Mouse (Mus musculus): ENCODE measurements around the gene Stkld1.
A peak's percentile ranks its signal among the peaks of the same experiment; 100 is the strongest.

Stkld1 gene

DNA sequence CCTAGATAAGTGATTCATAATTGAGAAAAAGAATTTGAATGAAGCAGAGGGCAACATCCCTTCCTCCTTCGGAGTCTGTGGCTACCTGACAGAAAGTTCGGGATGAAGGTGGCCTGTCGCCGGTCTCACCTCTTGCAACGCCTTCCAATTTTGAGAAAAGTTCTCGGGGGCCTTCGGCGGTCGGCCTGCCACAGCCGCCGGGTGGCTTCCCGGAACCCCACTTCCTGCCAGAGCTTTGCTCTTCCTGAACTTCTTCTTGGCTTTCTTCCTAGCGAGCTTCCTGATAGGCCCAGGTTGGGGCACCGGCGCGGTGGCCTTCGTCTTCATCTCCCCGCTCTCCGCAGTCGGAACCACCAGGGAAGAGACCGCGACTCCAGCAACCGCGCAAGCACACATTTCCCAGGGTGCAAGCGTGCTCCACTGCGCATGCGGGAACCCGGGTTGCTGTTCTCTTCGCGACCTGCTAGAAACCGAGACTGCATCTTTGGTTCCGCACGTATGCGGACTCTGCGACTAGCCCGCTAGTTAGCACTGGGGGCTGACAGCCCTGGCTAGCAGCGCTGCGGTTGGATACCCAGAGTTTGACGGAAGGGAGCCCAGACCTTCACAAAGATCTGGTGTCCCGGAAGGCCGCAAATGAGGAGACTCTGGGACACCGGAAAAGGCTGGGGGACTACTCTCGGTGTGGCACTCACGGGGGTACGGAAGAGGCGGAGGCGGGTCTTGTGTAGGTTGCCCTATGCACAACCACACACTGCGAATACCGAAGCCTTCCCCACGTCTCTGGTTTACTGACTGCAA, 30.3 kb downstream of the Stkld1 start, which contains the start of gene Rexo4:
Gene Rexo4 (minus strand): TSS at position 464 of the 801 bp plus-strand sequence.
- peak; percentile 89 to 93 for DNase-seq (ENCODE audit: low spot score in 2 of 2)

DNA sequence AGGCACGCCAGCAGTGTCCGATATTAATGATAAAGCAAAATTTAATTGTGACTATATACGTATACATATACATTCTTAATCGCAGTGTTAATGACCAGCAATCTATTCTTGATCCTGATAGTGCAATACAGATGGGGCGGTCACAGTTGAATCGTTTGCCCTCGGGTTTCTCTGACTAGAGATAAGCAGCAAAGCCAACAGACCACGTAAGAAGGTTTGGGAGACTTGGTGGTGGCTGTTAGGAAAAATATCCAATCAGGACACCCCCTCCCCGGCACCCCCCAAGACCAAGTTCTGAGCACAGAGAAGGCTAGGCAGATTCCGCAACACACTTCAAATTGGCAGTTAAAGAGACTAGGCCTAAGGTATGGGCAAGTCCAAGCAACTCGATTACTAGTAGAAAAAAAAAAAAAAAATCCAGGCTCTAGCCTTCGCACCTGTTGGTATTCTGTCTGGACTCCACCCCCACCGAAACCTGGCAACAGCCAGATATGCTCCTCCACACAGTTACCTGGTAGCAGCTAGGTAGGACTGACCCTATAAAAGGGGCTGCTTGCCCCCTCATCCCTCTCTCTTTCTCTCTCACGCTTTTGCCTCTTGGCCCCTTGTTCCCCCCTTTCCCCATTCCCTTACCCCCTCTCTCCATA, 31.0 kb downstream of the Stkld1 start:
- no peak for DNase-seq (ENCODE audit: low spot score in 2 of 2)

DNA sequence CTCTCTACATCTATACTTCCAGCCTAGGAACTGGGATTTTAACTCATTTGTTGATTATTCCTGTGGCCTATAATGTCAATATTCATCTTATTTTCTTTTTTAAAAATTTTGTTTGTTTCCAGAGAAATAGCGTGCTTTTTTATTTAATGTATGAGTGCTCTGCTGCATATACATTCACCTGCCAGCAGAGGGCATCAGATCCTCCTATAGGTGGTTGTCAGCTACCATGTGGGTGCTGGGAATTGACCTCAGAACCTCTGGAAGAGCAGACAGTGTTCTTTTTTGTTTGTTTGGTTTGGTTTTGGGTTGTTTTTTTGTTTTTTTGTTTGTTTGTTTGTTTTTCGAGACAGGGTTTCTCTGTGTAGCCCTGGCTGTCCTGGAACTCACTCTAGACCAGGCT, 33.4 kb downstream of the Stkld1 start:
- DNase-seq (ENCODE audit: low spot score in 2 of 2) = no peak

DNA sequence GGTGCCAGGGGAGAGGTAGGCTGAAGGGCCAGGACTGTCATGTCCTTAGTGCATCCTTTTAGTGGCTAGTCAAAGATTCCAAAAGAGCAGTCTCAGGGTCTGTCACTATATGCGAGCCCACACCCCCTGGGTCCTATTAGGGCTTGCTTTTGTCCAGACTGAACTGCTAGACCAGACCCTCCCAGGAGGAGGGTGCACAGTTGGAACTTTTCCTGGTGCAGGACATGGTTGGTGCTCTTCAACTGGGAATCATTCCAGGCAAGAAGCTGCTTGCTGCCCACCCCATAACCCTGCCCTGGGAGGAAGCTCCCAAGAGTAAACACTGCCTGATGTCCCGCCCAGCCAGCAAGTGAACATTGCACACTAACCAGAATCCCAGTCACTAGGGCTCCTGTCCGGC, 39.3 kb downstream of the Stkld1 start, which contains the start of gene Adamts13:
Gene Adamts13 (plus strand): TSS at position 301 of the 400 bp plus-strand sequence.
- DNase-seq (ENCODE audit: low spot score in 2 of 2) = no peak

DNA sequence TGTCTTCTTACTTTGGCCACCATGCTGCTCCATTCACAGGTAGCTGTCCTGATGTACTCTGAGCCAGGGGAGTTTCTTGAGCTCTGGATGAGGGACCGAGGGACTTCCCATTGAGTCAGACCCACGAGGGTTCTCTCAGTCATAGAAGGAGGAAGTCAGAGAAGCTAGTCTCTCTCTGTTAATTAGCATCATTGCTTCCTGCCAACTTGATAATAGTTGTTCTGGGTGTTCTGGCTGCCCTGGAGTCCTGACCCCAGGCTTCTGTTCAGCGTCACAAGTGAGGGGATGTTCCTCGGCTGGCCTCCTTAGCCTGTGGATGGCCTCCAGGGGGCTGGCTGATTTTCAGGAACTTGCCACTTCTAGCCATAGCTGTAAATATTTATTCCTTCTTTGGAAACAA, 40.1 kb downstream of the Stkld1 start:
- no peak for DNase-seq (ENCODE audit: low spot score in 2 of 2)

DNA sequence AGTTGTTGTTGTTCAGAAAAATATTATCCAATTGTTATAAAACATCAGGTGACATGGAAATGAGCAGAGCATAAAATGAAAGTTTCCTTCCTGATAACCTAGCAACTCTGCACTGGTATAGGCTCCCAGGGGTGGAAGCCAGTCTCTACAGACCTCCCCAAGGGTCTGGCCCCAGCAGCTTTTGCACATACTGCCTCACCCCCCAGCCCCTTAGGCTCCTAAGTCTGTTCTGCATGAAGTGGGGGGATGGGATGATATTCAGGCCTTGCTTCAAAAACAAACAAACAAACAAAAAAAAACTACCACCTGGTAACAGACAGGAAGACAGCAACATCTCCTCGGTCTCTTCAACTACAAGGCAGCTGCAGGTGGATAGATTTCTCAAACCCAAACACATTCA, 46.5 kb downstream of the Stkld1 start:
- no peak for DNase-seq (ENCODE audit: low spot score in 2 of 2)

DNA sequence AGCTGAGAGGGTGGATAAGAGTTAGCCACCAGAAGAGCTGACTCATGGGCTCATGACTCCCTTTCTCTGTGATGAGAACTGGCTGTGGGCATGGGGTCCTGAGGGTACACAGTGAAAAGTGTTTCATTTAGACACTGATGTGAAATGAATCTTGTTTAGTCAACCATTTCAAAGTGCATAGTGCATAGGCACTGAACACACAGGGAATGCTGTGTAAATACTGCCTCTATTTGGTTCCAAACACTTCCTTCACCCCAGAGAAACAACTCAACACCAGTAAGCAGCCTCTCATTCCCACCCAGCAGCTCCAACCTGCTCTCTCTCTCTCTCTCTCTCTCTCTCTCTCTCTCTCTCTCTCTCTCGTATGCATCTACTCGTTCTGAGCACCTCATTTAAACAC, 50.3 kb downstream of the Stkld1 start:
- no peak for DNase-seq (ENCODE audit: low spot score in 2 of 2)

DNA sequence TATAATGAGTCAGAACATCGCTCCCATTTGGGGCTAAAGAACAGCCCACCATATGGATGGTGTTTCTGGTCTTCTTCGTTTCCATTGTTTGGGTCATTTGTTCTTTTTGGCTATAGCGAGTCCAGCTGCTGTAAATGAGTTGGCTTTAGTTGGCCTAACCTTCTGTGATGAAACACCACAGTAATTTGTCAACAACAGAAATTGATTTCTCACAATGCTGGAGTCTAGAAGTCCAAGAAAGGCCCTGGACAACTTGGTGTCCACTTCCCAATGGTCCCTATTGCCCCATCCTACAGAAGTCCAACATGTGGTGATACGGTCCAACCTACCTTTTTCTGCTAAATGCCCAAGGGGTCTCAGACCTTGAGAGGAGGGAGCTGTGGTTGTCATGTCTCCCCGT, 50.8 kb downstream of the Stkld1 start:
- no peak for DNase-seq (ENCODE audit: low spot score in 2 of 2)

DNA sequence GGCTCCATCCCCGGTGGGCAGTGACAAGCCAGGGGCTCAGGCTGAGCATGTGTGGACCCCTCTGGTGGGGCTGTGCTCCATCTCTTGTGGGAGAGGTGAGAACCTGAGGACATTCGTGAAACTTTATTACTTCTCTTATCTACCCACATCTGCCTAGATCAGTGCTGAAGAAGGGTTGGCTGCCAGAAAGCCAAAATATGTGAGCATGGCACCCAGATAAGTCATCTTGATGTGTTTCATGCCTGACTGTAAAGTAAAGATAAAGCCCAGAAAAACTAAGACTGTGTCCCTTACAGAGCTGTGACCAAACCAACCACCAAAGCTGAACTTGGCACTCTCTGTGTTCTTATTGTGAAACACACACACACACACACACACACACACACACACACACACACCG, 60.1 kb downstream of the Stkld1 start:
- no peak for DNase-seq (ENCODE audit: low spot score in 2 of 2)

DNA sequence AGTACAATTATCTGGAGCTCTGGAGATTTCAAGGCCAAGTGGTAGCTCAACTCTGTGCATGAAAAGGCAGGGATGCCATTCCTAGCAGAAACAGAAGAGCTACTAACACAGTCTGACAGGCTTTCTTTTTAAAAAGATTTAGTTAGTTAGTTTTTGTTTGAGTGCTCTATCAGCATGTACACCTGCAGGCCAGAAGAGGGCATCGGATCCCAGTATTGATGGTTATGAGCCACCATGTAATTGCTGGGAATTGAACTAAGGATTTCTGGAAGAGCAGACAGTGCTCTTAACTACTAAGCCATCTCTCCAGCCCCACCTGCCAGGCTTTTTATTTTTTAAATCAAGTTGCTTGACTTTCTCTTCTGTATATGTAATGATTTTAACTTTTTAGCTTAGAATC, 63.7 kb downstream of the Stkld1 start:
- no peak for DNase-seq (ENCODE audit: low spot score in 2 of 2)

DNA sequence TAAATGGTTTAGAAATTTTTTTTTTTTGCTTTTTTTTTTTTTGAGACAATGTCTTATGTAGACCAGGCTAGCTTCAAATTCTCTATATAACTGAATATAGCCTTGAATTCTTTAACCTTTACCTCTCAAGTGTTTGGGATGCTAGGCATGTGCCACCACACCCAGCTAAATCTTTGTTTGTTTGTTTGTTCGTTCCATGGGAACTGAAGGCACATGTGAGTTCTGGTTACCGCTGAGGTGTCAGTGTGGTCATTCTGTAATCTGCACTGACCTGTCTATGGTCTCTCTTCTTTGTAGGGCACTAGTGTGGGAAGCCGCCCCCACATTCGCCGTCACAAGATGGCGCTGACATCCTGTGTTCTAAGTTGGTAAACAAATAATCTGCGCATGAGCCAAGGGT, 64.1 kb downstream of the Stkld1 start:
- DNase-seq (ENCODE audit: low spot score in 2 of 2) = no peak

All from frontal cortex, postnatal 25 days (tissue).